Mouse (Mus musculus) embryonic facial prominence, embryonic 14.5 days (tissue): ENCODE results near the gene Col9a1. TPM values are rescaled to one million over a fixed set of nuclear protein-coding genes. Genes with fewer than 3 reads are reported as not detected.

Experiments
- ATAC-seq: fragments of 200-750 bp; cut with Nextera tagmentation; 2 replicates; pipeline ENCODE4 v1.8.0; 2017; ENCODE audit warnings: low read depth, moderate number of reproducible peaks, moderate TSS enrichment
- DNase-seq: peaks from one replicate; pipeline ENCODE4 v3.0.0-alpha.2; 2015; ENCODE audit warnings: low spot score
- H3K27ac ChIP-seq: fragments of 300-500 bp; sonication (generic); replicated peaks from 2 replicates; pipeline ENCODE4 v1.5.1; 2014; ENCODE audit warnings: low read depth, mild to moderate bottlenecking, low read length, moderate library complexity
- H3K27me3 ChIP-seq: fragments of 300-500 bp; sonication (generic); replicated peaks from 2 replicates; pipeline ENCODE4 v1.6.1; 2014; ENCODE audit warnings: low read length; ENCODE audit not compliant: control insufficient read depth, insufficient read depth
- H3K36me3 ChIP-seq: fragments of 300-500 bp; sonication (generic); 2 replicates; pipeline ENCODE4 v1.6.1; 2014; ENCODE audit warnings: low read length, mixed read lengths; ENCODE audit not compliant: control insufficient read depth, insufficient read depth
- H3K4me1 ChIP-seq: fragments of 300-500 bp; sonication (generic); 2 replicates; pipeline ENCODE4 v1.6.1; 2014; ENCODE audit warnings: antibody characterized with exemption, low read length; ENCODE audit not compliant: control insufficient read depth, insufficient read depth
- H3K4me2 ChIP-seq: fragments of 300-500 bp; sonication (generic); 2 replicates; pipeline ENCODE4 v1.6.1; 2014; ENCODE audit warnings: low read depth, mild to moderate bottlenecking, low read length, moderate library complexity, mixed read lengths
- H3K4me3 ChIP-seq: fragments of 300-500 bp; sonication (generic); 2 replicates; pipeline ENCODE4 v1.5.1; 2014; ENCODE audit warnings: low read depth, mild to moderate bottlenecking, low read length
- H3K9ac ChIP-seq: fragments of 300-500 bp; sonication (generic); 2 replicates; pipeline ENCODE4 v1.6.1; 2014; ENCODE audit warnings: low read depth, mild to moderate bottlenecking, low read length, moderate library complexity, mixed read lengths
- H3K9me3 ChIP-seq: fragments of 300-500 bp; sonication (generic); 2 replicates; pipeline ENCODE4 v1.6.1; 2016; ENCODE audit warnings: low read length; ENCODE audit not compliant: control insufficient read depth
- WGBS: fragments of 180-500 bp; shearing (Covaris S2); extraction: QIAGEN DNeasy Blood & Tissue Kit; methylation state at CpG from one replicate; pipeline ENCODE4 v1.1.7; 2014; 5-methylcytosine and 5-hydroxymethylcytosine counted together
- polyA plus RNA-seq: library from polyadenylated mRNA; unstranded; fragments of >200 nt; fragmentation: Nextera tagmentation; extraction: Ambion mirVana; gene quantifications from 2 replicates; pipeline ENCODE4 v1.2.1, GENCODE M21; 2014

Gene Col9a1
- polyA plus RNA-seq, 1 experiment from 2014 or later: 81.9 TPM

DNA sequence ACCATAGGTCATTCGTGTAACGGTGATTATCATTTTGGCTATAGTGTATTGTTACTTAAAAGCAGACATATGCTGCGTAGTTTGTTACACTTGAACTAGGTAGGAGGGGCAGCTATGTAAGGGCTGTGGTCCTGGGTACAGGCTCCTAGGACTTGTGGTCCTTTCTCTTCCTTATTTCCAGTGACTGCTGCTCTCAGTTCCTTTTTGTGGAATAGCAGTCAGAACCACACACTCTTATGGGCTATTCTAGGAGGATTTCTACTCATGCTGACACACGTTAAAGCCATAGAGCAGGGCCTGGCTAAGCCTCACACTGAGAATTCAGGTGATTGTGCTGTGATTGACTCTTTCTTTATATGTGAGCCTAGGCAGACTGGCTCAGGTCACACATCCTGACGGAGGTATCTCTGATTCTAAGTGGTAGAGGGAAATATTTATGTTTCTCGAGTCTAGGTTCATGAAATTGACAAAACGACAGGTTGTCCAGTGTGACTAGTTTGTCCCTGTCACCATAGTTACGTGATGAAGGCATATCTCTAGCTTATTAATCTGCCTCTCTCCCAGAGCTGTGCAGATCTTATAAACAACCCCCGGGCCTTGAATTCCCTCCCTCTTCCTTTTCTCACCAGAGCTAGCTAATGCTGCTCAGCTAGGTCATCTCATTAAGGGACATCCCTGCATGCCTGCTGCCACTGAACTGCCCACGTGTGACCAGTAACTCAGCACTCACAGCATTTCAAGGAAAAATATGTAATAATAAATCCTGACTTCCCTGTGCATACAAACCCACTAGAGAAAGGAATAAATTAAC, 71.1 kb downstream of the Col9a1 start:
- DNase-seq (no peak), ATAC-seq (no peak)
- Histone ChIP-seq H3K9me3 (no peaks in the 10 kb centered on the region), H3K4me3 (no peak overlapping the region), H3K4me2 (no peak overlapping the region), H3K9ac (no peak overlapping the region), H3K27ac (no peak overlapping the region), H3K27me3 (no peaks in the 10 kb centered on the region), H3K4me1 (no peaks in the 10 kb centered on the region), H3K36me3 (no peaks in the 10 kb centered on the region)
- 71% methylated on average over 10 of the region's 10 CpGs for WGBS

- Histone ChIP-seq H3K4me3 (no peak overlapping the region), H3K9me3 (no peaks in the 10 kb centered on the region), H3K9ac (no peak overlapping the region), H3K36me3 (no peaks in the 10 kb centered on the region), H3K27me3 (no peaks in the 10 kb centered on the region), H3K27ac (no peak overlapping the region), H3K4me1 (no peaks in the 10 kb centered on the region), H3K4me2 (no peak overlapping the region)
- WGBS: 54% methylated on average over 3 of the region's 3 CpGs
- peak; percentile 75 for DNase-seq
- ATAC-seq: peak; percentile 56
These were observed 71.8 kb downstream of the Col9a1 start for GRCm38 (mm10) chr1:24249105-24249664.

DNA sequence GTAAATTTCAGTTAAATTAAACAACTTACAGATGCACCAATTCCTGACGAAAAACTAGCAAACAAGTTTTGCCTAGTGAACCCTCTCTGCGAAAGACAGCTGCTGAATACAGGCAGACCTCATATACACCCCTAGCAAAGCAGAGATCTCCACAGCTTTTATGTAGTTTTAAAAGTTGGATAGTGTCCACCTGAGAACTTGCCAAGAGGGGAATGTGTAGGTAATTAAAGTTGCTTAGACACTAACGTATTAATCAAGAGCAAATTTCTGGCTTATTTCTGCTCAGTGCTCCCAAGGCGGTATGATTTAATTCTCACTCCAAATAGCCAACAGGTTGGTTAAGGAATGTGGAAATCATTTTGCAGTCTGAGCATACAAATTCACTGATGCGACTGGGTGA, 80.6 kb downstream of the Col9a1 start:
- 57% methylated on average over 5 of the region's 5 CpGs for WGBS
- no peak for ATAC-seq
- Histone ChIP-seq H3K27ac (no peak overlapping the region), H3K4me2 (no peak overlapping the region), H3K9me3 (no peaks in the 10 kb centered on the region), H3K27me3 (no peaks in the 10 kb centered on the region), H3K9ac (no peak overlapping the region), H3K4me1 (no peaks in the 10 kb centered on the region), H3K4me3 (no peak overlapping the region), H3K36me3 (no peaks in the 10 kb centered on the region)
- peak; percentile 24 for DNase-seq

- ATAC-seq (no peak), DNase-seq (no peak)
- H3K9ac ChIP-seq: no peak overlapping the region
- H3K4me3 ChIP-seq: no peak overlapping the region
- H3K27ac ChIP-seq: no peak overlapping the region
- no peaks in the 10 kb centered on the region for H3K36me3 ChIP-seq
- no peaks in the 10 kb centered on the region for H3K27me3 ChIP-seq
- no peak overlapping the region for H3K4me2 ChIP-seq
- WGBS: 64% methylated on average over 6 of the region's 6 CpGs
- no peaks in the 10 kb centered on the region for H3K4me1 ChIP-seq
- H3K9me3 ChIP-seq: no peaks in the 10 kb centered on the region
These were observed 82.0 kb downstream of the Col9a1 start for GRCm38 (mm10) chr1:24259419-24259818.

DNA sequence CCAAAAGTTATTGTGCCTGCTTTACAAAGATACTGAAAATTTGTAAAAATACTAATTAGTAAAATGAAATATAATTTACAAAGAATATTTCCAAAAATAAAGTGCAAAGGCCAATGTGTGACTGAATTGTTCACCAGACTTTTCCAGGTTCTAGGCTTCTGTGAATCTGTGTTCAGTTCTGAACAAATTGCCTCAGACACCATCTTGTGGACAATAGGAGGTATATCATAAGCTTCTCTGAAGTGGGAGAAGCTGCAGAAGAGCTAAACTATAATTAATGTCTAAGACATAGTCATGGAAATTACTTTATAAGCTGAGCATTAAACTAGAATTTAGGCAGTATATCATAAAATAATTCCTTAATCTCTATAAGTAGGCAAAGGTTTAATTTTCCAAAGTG, 83.8 kb downstream of the Col9a1 start:
- DNase-seq: no peak
- Histone ChIP-seq H3K27ac (no peak overlapping the region), H3K4me1 (no peaks in the 10 kb centered on the region), H3K9me3 (no peaks in the 10 kb centered on the region), H3K36me3 (no peaks in the 10 kb centered on the region), H3K4me3 (no peak overlapping the region), H3K27me3 (no peaks in the 10 kb centered on the region), H3K9ac (no peak overlapping the region), H3K4me2 (no peak overlapping the region)
- no peak for ATAC-seq

DNA sequence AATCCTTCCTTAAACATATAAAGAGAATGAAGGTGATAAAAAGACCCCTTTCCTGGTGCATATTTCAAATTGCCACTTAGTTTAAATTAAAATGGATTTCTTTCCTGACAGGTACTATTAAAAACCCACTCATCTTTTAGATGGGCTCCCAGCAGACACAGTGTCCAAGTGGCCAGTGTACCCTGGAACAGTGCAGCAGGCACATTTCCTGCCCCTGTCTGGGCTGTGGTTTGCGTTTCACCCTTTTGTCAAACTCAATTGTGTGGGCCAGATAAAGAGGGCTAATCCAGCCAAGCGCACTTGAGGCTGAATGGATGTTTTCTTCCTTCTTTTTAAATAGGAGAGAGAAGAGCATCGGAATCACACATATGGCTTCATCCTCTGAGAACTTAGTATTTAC, 89.6 kb downstream of the Col9a1 start:
- no peak overlapping the region for H3K9ac ChIP-seq
- no peak overlapping the region for H3K27ac ChIP-seq
- DNase-seq (no peak), ATAC-seq (no peak)
- H3K4me2 ChIP-seq: no peak overlapping the region
- H3K9me3 ChIP-seq: no peaks in the 10 kb centered on the region
- no peaks in the 10 kb centered on the region for H3K36me3 ChIP-seq
- H3K4me3 ChIP-seq: no peak overlapping the region
- H3K27me3 ChIP-seq: no peaks in the 10 kb centered on the region
- no peaks in the 10 kb centered on the region for H3K4me1 ChIP-seq
- WGBS: 60% methylated on average over 3 of the region's 3 CpGs

DNA sequence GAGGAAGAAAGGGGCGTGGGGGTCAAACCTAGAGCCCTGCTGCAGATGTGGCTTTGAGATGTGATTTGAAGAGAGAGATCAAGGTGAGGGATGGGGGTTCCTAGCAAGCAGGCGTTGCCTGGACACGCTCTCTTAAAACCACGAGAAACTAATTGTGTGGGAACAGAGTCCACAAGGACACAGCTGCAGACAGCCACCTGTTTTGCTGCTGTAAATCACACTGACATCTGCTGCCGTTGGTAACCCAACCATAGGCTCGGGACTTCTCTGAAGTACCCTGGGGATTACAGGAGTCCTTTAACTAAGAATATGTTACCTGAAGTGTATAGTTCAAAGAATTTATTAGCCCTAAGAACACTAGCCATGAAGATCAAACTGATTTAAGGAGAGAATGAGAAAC, 109.0 kb downstream of the Col9a1 start:
- peak; percentile 76 for DNase-seq
- Histone ChIP-seq H3K27ac (no peak overlapping the region), H3K9me3 (no peaks in the 10 kb centered on the region), H3K27me3 (no peaks in the 10 kb centered on the region), H3K4me3 (no peak overlapping the region), H3K4me1 (no peaks in the 10 kb centered on the region), H3K36me3 (no peaks in the 10 kb centered on the region), H3K9ac (no peak overlapping the region), H3K4me2 (no peak overlapping the region)
- ATAC-seq: peak; percentile 88
- WGBS: 27% methylated on average over 6 of the region's 6 CpGs

DNA sequence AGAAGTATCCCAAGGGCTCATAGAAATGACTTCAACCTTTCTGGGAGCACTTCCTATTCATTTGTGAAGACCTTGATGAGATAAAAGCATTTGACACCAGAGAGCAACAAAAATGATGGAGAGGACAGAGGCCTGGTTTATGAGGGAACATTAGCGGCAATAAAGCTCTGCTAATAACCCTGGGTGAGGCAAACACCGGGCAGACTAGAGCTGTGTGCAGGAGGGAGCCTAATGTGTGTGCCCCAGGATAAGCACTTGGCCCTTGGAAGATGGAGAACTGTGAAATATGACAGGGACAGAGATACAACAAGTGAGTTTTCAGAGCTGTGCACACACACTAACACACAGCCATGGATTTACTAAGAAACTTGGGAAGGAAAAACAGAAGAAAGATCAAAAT, 115.1 kb downstream of the Col9a1 start:
- Histone ChIP-seq H3K36me3 (no peaks in the 10 kb centered on the region), H3K4me2 (no peak overlapping the region), H3K9me3 (no peaks in the 10 kb centered on the region), H3K27ac (no peak overlapping the region), H3K4me3 (no peak overlapping the region), H3K4me1 (no peaks in the 10 kb centered on the region), H3K27me3 (no peaks in the 10 kb centered on the region), H3K9ac (no peak overlapping the region)
- DNase-seq: no peak
- 70% methylated on average over 2 of the region's 2 CpGs for WGBS
- no peak for ATAC-seq
